19 mouse cellular contexts compared by ENCODE assay signal in genomic region chr2:101597186-101597585, GRCm38 (mm10). TPM values are rescaled to one million over a fixed set of nuclear protein-coding genes. Genes with fewer than 3 reads are reported as not detected.
DNase-seq lines count a peak whose midpoint lies in the region; ATAC-seq and TF ChIP-seq lines count a peak whose summit lies in the region.
"Had no signal": no experiment of that assay in that cellular context is flagged by ENCODE, and none has a peak within 500 bp of the region (broad histone marks: within the 10 kb centered on the region; RNA-seq: fewer than 3 reads in every experiment).

No protein-coding gene starts in this region.

- no peaks in the 10 kb centered on the region for H3K36me3 ChIP-seq in hindbrain, postnatal 0 days (ENCODE audit: insufficient read depth, low read length)
- H3K36me3 ChIP-seq in hindbrain, embryonic 10.5 days, result no peaks in the 10 kb centered on the region
- H3K36me3 ChIP-seq in lung, postnatal 0 days (ENCODE audit: insufficient read depth, low read length), result no peaks in the 10 kb centered on the region
- H3K36me3 ChIP-seq: heart, embryonic 13.5 days had no signal

- CTCF ChIA-PET in Patski (lab: Charles Lee), result interaction anchor here (1.3 to 2.1 kb wide), 6 partner anchors 10 to 55 kb away, joined by 3 to 6 read pairs (median 4); partner anchors contain the start of genes B230118H07Rik and Rag1

- DNase-seq in hindbrain, postnatal 0 days (ENCODE audit: low spot score), result peak; percentile 34
- DNase-seq in hindbrain, embryonic 10.5 days (ENCODE audit: low spot score), result no peak
- DNase-seq in lung, postnatal 0 days (ENCODE audit: low spot score), result no peak
- no peak for DNase-seq in lung, postnatal 36 days
- DNase-seq in Patski (ENCODE audit: low read depth, low spot score), result no peak
- DNase-seq in retina, embryonic 14.5 days (ENCODE audit: low spot score), result peak; percentile 54
- DNase-seq in heart, postnatal 14 days, result no peak
- no peak for DNase-seq in yolk sac, embryonic 10.5 days (ENCODE audit: low spot score)
- DNase-seq: lung, postnatal 14 days; right cerebral cortex, postnatal 14 days had no signal

- H3K9me3 ChIP-seq in hindbrain, postnatal 0 days (ENCODE audit: low read length), result no peaks in the 10 kb centered on the region
- no peaks in the 10 kb centered on the region for H3K9me3 ChIP-seq in hindbrain, embryonic 10.5 days
- H3K9me3 ChIP-seq in lung, postnatal 0 days (ENCODE audit: low read length), result no peaks in the 10 kb centered on the region
- H3K9me3 ChIP-seq: heart, embryonic 13.5 days had no signal

- no peaks in the 10 kb centered on the region; the same call in 1 of the 2 replicates for H3K4me1 ChIP-seq in hindbrain, postnatal 0 days (ENCODE audit: insufficient read depth, low read length)
- H3K4me1 ChIP-seq in hindbrain, embryonic 10.5 days (replicated peaks), result peaks cover 26% of the 10 kb centered on the region
- no peaks in the 10 kb centered on the region for H3K4me1 ChIP-seq in lung, postnatal 0 days (ENCODE audit: insufficient read depth, low read depth, low read length)

- no peak overlapping the region for H3K4me2 ChIP-seq in hindbrain, postnatal 0 days (ENCODE audit: low read depth, low read length)
- no peak overlapping the region for H3K4me2 ChIP-seq in lung, postnatal 0 days (replicated peaks; ENCODE audit: low read depth, low read length)
- H3K4me2 ChIP-seq: heart, embryonic 13.5 days had no signal

- no peak for ATAC-seq in hindbrain, postnatal 0 days
- no peak for ATAC-seq in lung, postnatal 0 days
- no peak for ATAC-seq in Patski
- ATAC-seq: hindbrain, embryonic 16.5 days; midbrain, embryonic 16.5 days had no signal

- in situ Hi-C loops in Patski (cut with MboI; ENCODE audit: low pct_unique_long_range_greater_than_20kb), result no loop called here

- intact Hi-C loops in heart, postnatal 14 days (cut with DNase I), result no loop called here

- POLR2A ChIA-PET in Patski (lab: Charles Lee), result no interaction called here

- H3K4me3 ChIP-seq in hindbrain, postnatal 0 days (ENCODE audit: low read length), result no peak overlapping the region
- no peak overlapping the region for H3K4me3 ChIP-seq in hindbrain, embryonic 10.5 days
- H3K4me3 ChIP-seq in lung, postnatal 0 days (ENCODE audit: low read depth, low read length), result no peak overlapping the region
- H3K4me3 ChIP-seq: erythroblast, embryonic 14.5 days; heart, embryonic 13.5 days had no signal

- H3K27ac ChIP-seq in hindbrain, postnatal 0 days, result no peak overlapping the region
- no peak overlapping the region for H3K27ac ChIP-seq in hindbrain, embryonic 10.5 days
- H3K27ac ChIP-seq in lung, postnatal 0 days (ENCODE audit: low read length), result no peak overlapping the region
- H3K27ac ChIP-seq: heart, embryonic 13.5 days had no signal

- no peak overlapping the region for H3K9ac ChIP-seq in hindbrain, postnatal 0 days (replicated peaks; ENCODE audit: low read length)
- no peak overlapping the region for H3K9ac ChIP-seq in lung, postnatal 0 days (replicated peaks; ENCODE audit: low read depth)
- H3K9ac ChIP-seq: heart, embryonic 13.5 days had no signal

- H3K27me3 ChIP-seq in hindbrain, postnatal 0 days (ENCODE audit: insufficient read depth, low read length), result no peaks in the 10 kb centered on the region
- no peaks in the 10 kb centered on the region for H3K27me3 ChIP-seq in hindbrain, embryonic 10.5 days (ENCODE audit: insufficient read depth, poor library complexity, severe bottlenecking)
- H3K27me3 ChIP-seq in lung, postnatal 0 days (replicated peaks; ENCODE audit: insufficient read depth, low read length), result no peaks in the 10 kb centered on the region
- no peaks in the 10 kb centered on the region for H3K27me3 ChIP-seq in Patski
- H3K27me3 ChIP-seq: heart, embryonic 13.5 days had no signal

- TF ChIP-seq CTCF in hindbrain, postnatal 0 days (IDR thresholded peaks at IDR 0.05; ENCODE audit: low read depth), result peak; percentile 64
- TF ChIP-seq CTCF in lung, postnatal 0 days (IDR thresholded peaks at IDR 0.05), result peak; percentile 34
- TF ChIP-seq CTCF in Patski (IDR thresholded peaks at IDR 0.05), result peak; percentile 21

- TF ChIP-seq EP300 in lung, postnatal 0 days (IDR thresholded peaks at IDR 0.05), result no peak

RNA-seq across cellular contexts. Expression of gene Rag2, which starts 27.3 kb away (rescaled TPM):
- total RNA-seq in hindbrain, postnatal 0 days (2014; rRNA removed), result 0.07 TPM in 1 of 2 replicates, not detected in the other
- not detected in 2 replicates for polyA plus RNA-seq in hindbrain, postnatal 0 days (2015; fragmentation: Nextera tagmentation; extraction: Ambion mirVana)
- polyA plus RNA-seq in hindbrain, embryonic 10.5 days (2016; fragmentation: Nextera tagmentation; extraction: Ambion mirVana), result 0.16 TPM in 1 of 2 replicates, not detected in the other
- polyA plus RNA-seq in lung, postnatal 0 days (2015; fragmentation: Nextera tagmentation; extraction: Ambion mirVana), result 0.04 TPM in 1 of 2 replicates, not detected in the other
- polyA plus RNA-seq in Patski (2021), result not detected
- 1 to 10 TPM in 1 of 2 experiments, under 1 TPM in 1; 0.14 to 2.4 TPM for total RNA-seq in heart, postnatal 14 days (2021)
- total RNA-seq: gastrocnemius, adult 18-20 months; layer of hippocampus, adult 18-20 months; neutrophil, adult 5-6 weeks had no signal
- polyA plus RNA-seq: cortical plate, adult 2 months; erythroblast, embryonic 14.5 days; hindbrain, embryonic 16.5 days; stomach, embryonic 14.5 days had no signal

RNA-seq across cellular contexts. Expression of gene Rag1, which starts 52.1 kb away (rescaled TPM):
- total RNA-seq in hindbrain, postnatal 0 days (2014; rRNA removed), result 0.36 and 0.37 TPM in 2 replicates
- 0.08 and 0.11 TPM in 2 replicates for polyA plus RNA-seq in hindbrain, postnatal 0 days (2015; fragmentation: Nextera tagmentation; extraction: Ambion mirVana)
- 0.06 and 0.09 TPM in 2 replicates for polyA plus RNA-seq in hindbrain, embryonic 10.5 days (2016; fragmentation: Nextera tagmentation; extraction: Ambion mirVana)
- 0.05 and 0.06 TPM in 2 replicates for polyA plus RNA-seq in lung, postnatal 0 days (2015; fragmentation: Nextera tagmentation; extraction: Ambion mirVana)
- not detected for polyA plus RNA-seq in Patski (2021)
- 10 to 100 TPM in 1 of 2 experiments, 1 to 10 TPM in 1; 1.1 to 29.2 TPM for total RNA-seq in heart, postnatal 14 days (2021)
- total RNA-seq: gastrocnemius, adult 18-20 months had no signal
- polyA plus RNA-seq: erythroblast, embryonic 14.5 days had no signal

RNA-seq across cellular contexts. Expression of gene B230118H07Rik, which starts 52.1 kb away (rescaled TPM):
- total RNA-seq in hindbrain, postnatal 0 days (2014; rRNA removed), result 12.6 and 13.3 TPM in 2 replicates
- 57.3 and 59.3 TPM in 2 replicates for polyA plus RNA-seq in hindbrain, postnatal 0 days (2015; fragmentation: Nextera tagmentation; extraction: Ambion mirVana)
- polyA plus RNA-seq in hindbrain, embryonic 10.5 days (2016; fragmentation: Nextera tagmentation; extraction: Ambion mirVana), result 56.5 and 58.0 TPM in 2 replicates
- 31.3 and 34.6 TPM in 2 replicates for polyA plus RNA-seq in lung, postnatal 0 days (2015; fragmentation: Nextera tagmentation; extraction: Ambion mirVana)
- polyA plus RNA-seq in Patski (2021), result 42.7 TPM
- total RNA-seq in heart, postnatal 14 days (2021), result 10 to 100 TPM; 69.2 to 69.8 TPM

Comparison
In these comparisons a context has a peak if more than half of its experiments do, and no peak if none do; other contexts are left out.
1. DNase-seq: peak in hindbrain, postnatal 0 days (single experiment) and retina, embryonic 14.5 days (single experiment); none in hindbrain, embryonic 10.5 days (single experiment), lung, postnatal 0 days (single experiment), lung, postnatal 36 days (single experiment), Patski (single experiment), heart, postnatal 14 days (0 of 2) and yolk sac, embryonic 10.5 days (single experiment).
2. Peak in every context shown above with its lines, with median percentiles within 50 percentile points of each other: CTCF ChIP-seq.